Mouse (Mus musculus) layer of hippocampus, postnatal 25 days (tissue): ENCODE data around the gene Nubpl. TPM values are rescaled to one million over a fixed set of nuclear protein-coding genes. Genes with fewer than 3 reads are reported as not detected.

Experiments
- DNase-seq, 2 experiments: peaks; one replicate each; pipeline ENCODE4 v3.0.0; 2022; ENCODE audit warnings: mixed read lengths in 2 of 2, low spot score in 1 of 2; ENCODE audit errors: extremely low spot score in 1 of 2
- total RNA-seq, 2 experiments: library from RNA; stranded (reverse); gene quantifications; 2 replicates each; pipeline ENCODE4 v1.2.3; 2021

Nubpl gene
- total RNA-seq, 2 experiments from 2014 or later, result 4.1 to 4.3 TPM

- no peak for DNase-seq
Observed at GRCm38 (mm10) chr12:52317635-52318034, 220.1 kb downstream of the Nubpl start.

GRCm38 (mm10) chr12:52318426-52318825 lies 220.9 kb downstream of the Nubpl start:
- DNase-seq, result no peak

DNA sequence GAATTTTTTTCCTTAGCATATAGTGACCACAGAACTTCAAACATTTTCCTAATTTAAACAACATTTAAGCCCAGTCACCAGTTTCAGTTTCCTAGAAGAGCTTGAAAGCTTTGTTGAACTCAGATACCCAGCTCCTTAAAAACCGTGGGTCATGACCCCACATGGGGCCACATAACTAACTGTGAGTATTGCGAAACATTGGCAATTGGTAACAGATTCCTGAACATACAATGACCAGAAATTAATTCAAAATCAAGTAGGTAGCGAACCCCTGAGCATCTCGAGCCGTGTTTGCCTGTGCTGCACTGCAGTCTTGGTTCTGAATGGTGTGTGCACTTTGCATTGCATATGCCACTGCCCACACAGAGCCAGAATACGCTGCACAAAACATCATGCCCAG lies 221.6 kb downstream of the Nubpl start:
- DNase-seq, result no peak

GRCm38 (mm10) chr12:52328488-52328887 lies 231.0 kb downstream of the Nubpl start:
- DNase-seq, result no peak

GRCm38 (mm10) chr12:52335142-52335765 lies 237.7 kb downstream of the Nubpl start:
- DNase-seq, result no peak

- no peak for DNase-seq
Observed at GRCm38 (mm10) chr12:52338136-52338753, 240.7 kb downstream of the Nubpl start.

- DNase-seq, result no peak
Observed at GRCm38 (mm10) chr12:52346611-52347010, 249.1 kb downstream of the Nubpl start.

- DNase-seq, result no peak
Observed at GRCm38 (mm10) chr12:52350276-52350675, 252.7 kb downstream of the Nubpl start.

- no peak for DNase-seq
Observed at GRCm38 (mm10) chr12:52359484-52359883, 261.9 kb downstream of the Nubpl start.

GRCm38 (mm10) chr12:52360136-52360535 lies 262.6 kb downstream of the Nubpl start:
- peak in 1 of 2 experiments; percentile 20 for DNase-seq

- DNase-seq, result no peak
Observed at GRCm38 (mm10) chr12:52361198-52361597, 263.7 kb downstream of the Nubpl start.

Other genes starting within 250 kb of the Nubpl start
- gene Heatr5a, start 126.4 kb upstream of the Nubpl start, total RNA-seq, result 1 to 10 TPM; 7.4 to 8.4 TPM
- gene Dtd2, start 91.2 kb upstream of the Nubpl start, total RNA-seq, result 10 to 100 TPM in 1 of 2 experiments, 1 to 10 TPM in 1; 7.8 to 10.9 TPM
- gene Gpr33, start 69.7 kb upstream of the Nubpl start, total RNA-seq, result not detected